10 mouse cellular contexts compared by ENCODE assay signal in genomic region chr1:97726730-97727129, GRCm38 (mm10). TPM values are rescaled to one million over a fixed set of nuclear protein-coding genes. Genes with fewer than 3 reads are reported as not detected.
A peak's percentile ranks its signal among the peaks of the same experiment; 100 is the strongest.
DNase-seq lines count a peak whose midpoint lies in the region; ATAC-seq and TF ChIP-seq lines count a peak whose summit lies in the region.
"Had no signal": no experiment of that assay in that cellular context is flagged by ENCODE, and none has a peak within 500 bp of the region (broad histone marks: within the 10 kb centered on the region; RNA-seq: fewer than 3 reads in every experiment).

No protein-coding gene starts in this region.

- no peak for TF ChIP-seq POLR2A in cerebellum, adult 2 months (IDR thresholded peaks at IDR 0.05; ENCODE audit: borderline replicate concordance, insufficient read depth, low read length)

- no peaks in the 10 kb centered on the region for H3K4me1 ChIP-seq in cerebellum, adult 2 months (ENCODE audit: control insufficient read depth, insufficient read depth, low read length)
- H3K4me1 ChIP-seq: embryonic facial prominence, embryonic 12.5 days; midbrain, embryonic 12.5 days had no signal

- intact Hi-C loops in left cerebral cortex, postnatal 36 days (cut with DNase I) = no loop called here

- no peak overlapping the region for H3K4me3 ChIP-seq in cerebellum, adult 2 months (replicated peaks; ENCODE audit: insufficient read depth, low read depth, low read length)
- H3K4me3 ChIP-seq: embryonic facial prominence, embryonic 12.5 days; midbrain, embryonic 12.5 days had no signal

- peak; percentile 10; the same call in 1 of the 2 replicates for TF ChIP-seq CTCF in cerebellum, adult 2 months (IDR thresholded peaks at IDR 0.05; ENCODE audit: borderline replicate concordance, insufficient read depth, low read depth, low read length)

- 70% methylated on average over 2 of the region's 2 CpGs for WGBS in cerebellum, adult 2 months

- no peaks in the 10 kb centered on the region for H3K27me3 ChIP-seq in cerebellum, adult 2 months (ENCODE audit: control insufficient read depth, insufficient read depth, low read length)
- H3K27me3 ChIP-seq: embryonic facial prominence, embryonic 12.5 days; midbrain, embryonic 12.5 days had no signal

- H3K27ac ChIP-seq in cerebellum, adult 2 months (ENCODE audit: insufficient read depth, low read length) = no peak overlapping the region
- H3K27ac ChIP-seq: embryonic facial prominence, embryonic 12.5 days; midbrain, embryonic 12.5 days had no signal

- peak; percentile 65; the same call in 1 of the 2 replicates for ATAC-seq in erythroid progenitor cell, adult 5-6 weeks (replicated peaks; ENCODE audit: low FRiP score, poor library complexity, severe bottlenecking)

- DNase-seq in cerebellum, adult 2 months = no peak
- DNase-seq in cerebellum, adult 11-12 months = no peak
- peak; percentile 23 for DNase-seq in kidney, postnatal 10 days
- DNase-seq in kidney, adult 8-10 months = no peak
- peak; percentile 28 for DNase-seq in CD4-positive, CD25-positive, alpha-beta regulatory T cell, adult 2 months (ENCODE audit: low read depth, low spot score)
- DNase-seq in left cerebral cortex, postnatal 36 days (ENCODE audit: low spot score in 2 of 2) = no peak
- DNase-seq in layer of hippocampus, adult 9-10 months (ENCODE audit: low spot score) = no peak

RNA-seq across cellular contexts. Expression of gene Gin1, which starts 43.2 kb away (rescaled TPM):
- polyA plus RNA-seq in cerebellum, adult 2 months (2012; rRNA removed) = 10.4 and 12.0 TPM in 2 replicates
- 13.0 and 24.3 TPM in 2 replicates for total RNA-seq in erythroid progenitor cell, adult 5-6 weeks (2015; ENCODE audit: low replicate concordance)
- total RNA-seq in erythroid progenitor cell, adult 5-6 weeks (2017; ENCODE audit: low replicate concordance) = 21.6 and 26.6 TPM in 2 replicates
- 10 to 100 TPM in 1 of 2 experiments, 1 to 10 TPM in 1; 8.0 to 15.0 TPM for total RNA-seq in left cerebral cortex, postnatal 36 days (2021)

RNA-seq across cellular contexts. Expression of gene Ppip5k2, which starts 43.5 kb away (rescaled TPM):
- polyA plus RNA-seq in cerebellum, adult 2 months (2012; rRNA removed) = 18.1 and 19.7 TPM in 2 replicates
- 6.8 and 14.3 TPM in 2 replicates for total RNA-seq in erythroid progenitor cell, adult 5-6 weeks (2015; ENCODE audit: low replicate concordance)
- total RNA-seq in erythroid progenitor cell, adult 5-6 weeks (2017; ENCODE audit: low replicate concordance) = 6.8 and 9.1 TPM in 2 replicates
- 10 to 100 TPM; 22.4 to 31.4 TPM for total RNA-seq in left cerebral cortex, postnatal 36 days (2021)

Comparison
In these comparisons a context has a peak if more than half of its experiments do, and no peak if none do; other contexts are left out.
1. DNase-seq: peak in kidney, postnatal 10 days (single experiment) and CD4-positive, CD25-positive, alpha-beta regulatory T cell, adult 2 months (single experiment); none in cerebellum, adult 2 months (0 of 2), cerebellum, adult 11-12 months (single experiment), kidney, adult 8-10 months (0 of 2), left cerebral cortex, postnatal 36 days (0 of 2) and layer of hippocampus, adult 9-10 months (single experiment).